Mouse (Mus musculus): ENCODE measurements at regions not wholly inside any gene's neighbourhood (a gene's known extent, or its start where the extent isn't known, plus 50 kb on each side); places are given as distances from the start of the nearest gene placed in this dataset.

- no peak for DNase-seq
Measured at GRCm38 (mm10) chr15:10838584-10839288, 113.4 kb upstream of the C1qtnf3 start.

- DNase-seq: no peak
Measured at GRCm38 (mm10) chr15:10840621-10841034, 111.5 kb upstream of the C1qtnf3 start.

DNA sequence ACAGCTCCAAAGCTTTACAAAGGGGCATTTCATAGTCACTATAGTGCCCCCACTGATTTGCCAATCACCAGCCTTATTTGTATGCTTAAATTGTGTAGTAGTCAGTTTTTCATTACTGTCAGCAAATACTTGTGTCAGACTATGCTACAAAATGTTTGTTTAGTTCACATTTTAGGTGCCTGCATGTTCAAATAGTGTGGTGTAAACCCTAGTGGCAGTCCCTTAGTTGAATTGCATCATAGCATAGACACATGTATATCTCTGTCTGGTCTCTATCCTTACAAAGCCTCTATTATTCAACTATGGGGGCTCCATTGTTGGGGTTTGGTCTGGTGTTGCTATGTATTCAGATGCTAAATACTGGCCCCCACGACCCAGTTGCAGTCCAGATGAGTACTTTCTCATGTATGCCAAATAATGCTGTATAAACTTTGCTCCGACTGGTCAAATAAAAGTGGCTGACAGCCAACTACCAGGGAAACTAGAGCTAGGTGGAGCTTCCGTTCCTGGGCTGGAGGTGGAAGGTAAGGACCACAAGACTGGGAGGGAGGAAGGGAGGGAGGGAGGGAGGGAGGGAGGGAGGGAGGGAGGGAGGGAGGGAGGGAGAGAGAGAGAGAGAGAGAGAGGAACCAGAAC is 109.0 kb upstream of the C1qtnf3 start:
- DNase-seq: no peak

DNA sequence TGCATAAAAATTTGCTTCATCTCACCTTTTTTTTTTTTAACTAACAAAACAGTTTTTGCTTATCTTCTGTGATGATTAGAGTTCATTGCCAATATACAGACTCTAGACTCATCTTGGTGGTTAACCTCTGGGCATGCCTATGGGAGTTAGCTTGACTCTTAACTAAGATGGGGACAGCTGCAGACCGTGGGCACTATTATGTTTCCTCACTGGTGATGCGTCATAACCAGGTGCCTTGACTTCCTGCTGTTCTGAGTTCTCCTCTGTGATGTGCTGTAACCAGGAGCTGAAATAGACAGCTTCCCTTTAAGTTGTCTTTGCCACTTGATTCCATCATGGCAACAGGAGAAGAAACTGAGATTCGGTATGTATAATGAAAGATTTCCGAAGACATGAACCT is 105.4 kb upstream of the C1qtnf3 start:
- DNase-seq: no peak

- DNase-seq: no peak
Measured at GRCm38 (mm10) chr15:10864004-10864775, 87.9 kb upstream of the C1qtnf3 start.

DNA sequence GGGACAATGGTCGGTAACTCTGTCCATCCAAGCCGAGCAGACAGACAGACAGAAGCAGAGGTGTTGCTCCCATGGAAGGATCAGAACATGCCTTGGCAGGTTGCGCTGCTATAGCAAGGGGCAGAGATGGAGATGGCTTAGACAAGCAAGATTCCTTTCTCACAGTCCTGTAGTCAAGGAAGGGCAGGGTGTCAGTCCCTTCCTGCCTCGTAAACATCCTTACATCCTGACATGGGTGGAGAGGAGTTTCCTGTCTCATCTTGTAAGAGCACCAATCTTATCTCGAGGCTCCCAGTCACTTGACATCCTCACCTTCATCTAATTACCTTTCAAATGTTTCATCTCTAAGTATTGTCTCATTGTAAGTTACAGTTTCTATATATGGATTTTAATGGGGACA is 87.0 kb upstream of the C1qtnf3 start:
- no peak for DNase-seq

DNA sequence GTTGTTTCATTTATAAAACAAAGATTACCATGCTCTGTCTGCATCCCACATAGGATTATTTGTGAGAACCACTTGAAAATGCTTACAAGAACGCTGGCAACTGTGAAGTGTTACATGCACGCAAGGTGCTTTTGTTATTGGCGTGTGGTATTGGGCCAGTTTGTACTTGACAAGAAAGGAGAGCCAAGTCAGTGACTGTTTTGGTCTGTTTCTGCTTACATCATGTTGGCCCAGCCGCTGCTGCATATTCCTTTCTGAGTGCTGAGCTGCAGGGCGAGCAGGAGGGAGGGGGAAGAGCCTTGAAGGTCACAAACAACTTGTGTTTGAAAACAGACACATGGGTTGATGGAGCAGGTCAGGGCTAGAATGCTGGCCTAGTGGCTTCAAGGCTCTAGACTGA is 85.3 kb upstream of the C1qtnf3 start:
- no peak for DNase-seq

DNA sequence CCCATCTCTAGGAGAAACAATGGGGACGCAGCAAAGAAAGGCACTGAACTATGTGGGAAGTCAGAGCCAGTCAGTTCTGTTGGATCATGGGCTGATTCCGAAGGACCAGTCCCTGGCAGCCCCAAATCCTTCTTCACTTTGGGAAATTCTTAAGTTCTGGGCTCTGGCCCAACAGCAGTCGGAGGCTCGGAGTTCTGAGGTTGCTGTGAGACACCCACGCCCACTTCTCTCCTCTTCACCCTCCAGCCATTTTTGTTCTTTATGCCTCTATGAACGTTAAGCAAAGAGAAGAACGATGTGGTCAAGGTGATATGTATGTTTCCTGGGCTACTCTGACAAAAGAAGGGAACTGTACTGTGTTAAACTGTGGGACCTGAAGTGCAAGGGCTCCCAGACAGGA is 84.0 kb upstream of the C1qtnf3 start:
- DNase-seq: no peak

- DNase-seq: no peak
Measured at GRCm38 (mm10) chr15:10868716-10869585, 83.2 kb upstream of the C1qtnf3 start.

DNA sequence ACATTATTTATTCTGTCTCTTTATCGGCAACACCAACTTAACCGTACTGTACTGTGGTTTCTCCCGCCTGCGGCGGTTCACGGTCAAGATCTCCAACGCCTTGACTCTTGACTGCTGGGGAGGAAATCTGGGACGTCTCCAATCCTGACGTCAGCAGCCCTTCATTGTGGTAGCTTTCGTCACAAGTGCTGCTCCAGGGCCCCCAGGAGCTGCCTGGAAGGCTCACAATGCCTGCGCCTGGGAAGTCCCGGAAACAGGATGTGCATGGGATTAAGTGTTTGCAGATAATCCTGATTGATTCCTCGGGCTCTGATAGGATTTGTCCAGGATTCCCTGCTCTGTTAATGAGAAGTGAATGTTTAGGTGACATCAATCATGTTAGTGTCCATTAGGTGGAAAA is 82.3 kb upstream of the C1qtnf3 start:
- peak; percentile 16 for DNase-seq

- no peak for DNase-seq
Measured at GRCm38 (mm10) chr15:10872322-10872967, 79.7 kb upstream of the C1qtnf3 start.

DNA sequence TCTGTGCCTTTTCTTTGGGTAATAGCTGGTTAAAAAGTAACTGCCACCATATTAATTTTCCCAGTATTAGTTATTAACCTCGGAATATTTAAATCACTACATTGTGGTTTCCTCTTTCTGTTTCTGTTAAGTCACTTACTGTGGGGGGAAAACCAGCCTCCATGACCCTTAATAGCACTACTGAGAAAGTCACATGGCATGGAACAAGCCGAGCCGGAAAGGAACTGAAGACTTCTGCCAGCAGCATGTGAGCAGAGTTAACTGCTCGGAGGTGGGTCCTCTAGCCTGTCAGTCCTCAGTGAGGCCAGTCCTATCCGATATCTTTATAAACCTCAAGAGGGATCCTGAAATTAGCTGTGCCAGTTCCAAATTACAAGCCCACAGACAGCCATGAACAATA is 75.8 kb upstream of the C1qtnf3 start:
- DNase-seq: no peak

- no peak for DNase-seq
Measured at GRCm38 (mm10) chr15:10881726-10882125, 70.4 kb upstream of the C1qtnf3 start.

DNA sequence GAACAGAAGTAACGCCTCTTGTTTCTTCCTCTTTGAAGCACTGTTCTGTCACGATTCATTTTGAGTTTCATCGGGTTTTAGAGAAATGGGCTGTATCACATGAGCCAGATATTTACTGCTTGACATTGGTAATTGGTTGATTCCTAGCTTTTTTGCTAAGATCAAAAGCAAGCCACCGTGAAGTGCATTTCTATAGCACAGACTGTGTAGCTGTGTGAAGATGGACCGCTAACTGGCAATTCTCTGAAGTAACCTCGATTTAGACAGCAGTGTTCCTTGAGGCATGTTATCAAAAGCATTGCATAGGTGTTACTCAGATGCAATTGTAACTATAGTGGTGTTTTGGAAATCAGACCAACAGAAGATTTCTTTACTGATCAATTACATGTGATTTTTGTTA is 64.1 kb upstream of the C1qtnf3 start:
- DNase-seq: no peak

- DNase-seq: peak; percentile 87
Measured at GRCm38 (mm10) chr15:10890220-10890921, 61.8 kb upstream of the C1qtnf3 start.

- no peak for DNase-seq
Measured at GRCm38 (mm10) chr15:10898309-10898708, 53.8 kb upstream of the C1qtnf3 start.

DNA sequence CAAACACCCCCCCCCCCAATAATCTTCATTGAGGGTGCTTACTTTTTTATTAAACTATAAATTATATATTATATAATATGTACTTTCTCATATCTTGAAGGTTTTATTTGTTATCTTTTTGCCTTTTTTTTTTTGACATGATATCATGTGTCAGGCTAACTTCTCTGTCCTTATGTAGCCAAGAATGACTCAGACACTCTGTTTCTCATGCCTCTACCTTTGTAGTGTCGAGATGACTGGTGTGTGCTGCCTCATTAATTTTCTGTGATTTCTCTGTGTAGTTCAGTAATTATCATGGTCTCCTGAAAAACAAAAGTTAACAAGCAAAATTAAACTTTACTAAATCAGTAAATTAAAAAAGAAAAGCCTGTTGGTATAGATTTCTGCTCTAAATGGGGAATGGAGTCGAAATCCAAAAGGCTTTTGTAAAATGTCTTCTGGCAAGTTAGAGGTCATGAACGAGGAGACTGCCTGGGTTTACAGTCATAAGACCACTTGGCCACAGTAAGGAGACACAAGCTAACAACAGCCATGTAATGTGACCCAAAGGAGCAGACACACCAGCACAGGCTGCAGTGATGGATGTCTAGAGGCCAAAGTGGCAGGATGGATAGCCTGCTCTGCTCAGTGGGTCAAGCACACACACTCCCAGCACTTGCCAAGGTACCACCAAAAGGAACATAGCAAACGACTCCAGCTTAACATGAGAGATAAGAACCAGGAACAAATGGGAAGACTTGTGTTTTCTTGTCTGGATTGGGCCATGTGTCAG is 53.2 kb upstream of the C1qtnf3 start:
- DNase-seq: no peak

- no peak for DNase-seq
Measured at GRCm38 (mm10) chr15:10899904-10900303, 52.2 kb upstream of the C1qtnf3 start.

DNA sequence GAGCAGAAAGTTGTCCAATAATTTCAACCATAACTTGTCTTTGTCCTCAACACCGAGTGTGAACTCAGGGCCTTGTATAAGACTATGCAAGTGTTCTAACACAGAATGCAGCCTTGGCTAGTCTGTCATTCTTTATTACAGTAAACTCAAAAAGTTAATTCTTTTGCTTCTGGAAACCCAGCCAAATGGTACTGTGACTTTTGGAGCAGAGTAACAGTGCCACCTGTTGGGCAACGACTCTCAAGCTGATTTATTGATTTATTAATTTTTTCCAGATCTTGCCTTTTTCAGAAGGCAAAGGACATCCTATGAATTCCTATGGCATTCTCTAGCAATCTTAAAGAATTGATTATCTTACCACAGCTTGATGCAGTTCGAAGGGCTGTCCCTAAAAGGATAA is 51.1 kb upstream of the C1qtnf3 start:
- peak; percentile 31 for DNase-seq

GRCm38 (mm10) chr15:10901745-10902262 is 50.3 kb upstream of the C1qtnf3 start:
- no peak for DNase-seq

All from adrenal gland, postnatal 25 days (tissue).